In genomic region chr12:103486726-103487125, GRCm38 (mm10) we compare ENCODE assay signal across 19 mouse cellular contexts. TPM values are rescaled to one million over a fixed set of nuclear protein-coding genes. Genes with fewer than 3 reads are reported as not detected.
DNase-seq lines count a peak whose midpoint lies in the region; ATAC-seq and TF ChIP-seq lines count a peak whose summit lies in the region.
"Had no signal": no experiment of that assay in that cellular context is flagged by ENCODE, and none has a peak within 500 bp of the region (broad histone marks: within the 10 kb centered on the region; RNA-seq: fewer than 3 reads in every experiment).

No protein-coding gene starts in this region.

- DNase-seq in cerebellum, postnatal 4 days (ENCODE audit: low spot score in 2 of 2), result no peak
- peak; percentile 74 for DNase-seq in adipocyte (ENCODE audit: low spot score)
- peak; percentile 58 for DNase-seq in cerebellum, adult 8-10 months
- DNase-seq in heart, postnatal 0 days (ENCODE audit: low spot score), result no peak
- no peak for DNase-seq in T-cell, adult 2 months (ENCODE audit: low spot score)
- no peak for DNase-seq in forebrain, embryonic 14.5 days (ENCODE audit: low spot score)
- DNase-seq: kidney, postnatal 10 days; liver, embryonic 13.5 days; thymus, postnatal 36 days had no signal

- no peaks in the 10 kb centered on the region for H3K36me3 ChIP-seq in heart, postnatal 0 days (replicated peaks; ENCODE audit: control insufficient read depth, insufficient read depth, low read length)
- H3K36me3 ChIP-seq in forebrain, embryonic 14.5 days (ENCODE audit: control insufficient read depth, insufficient read depth, low read length), result no peaks in the 10 kb centered on the region
- no peaks in the 10 kb centered on the region for H3K36me3 ChIP-seq in neural tube, embryonic 15.5 days
- H3K36me3 ChIP-seq: liver, embryonic 13.5 days; stomach, embryonic 15.5 days had no signal

- H3K27ac ChIP-seq in heart, postnatal 0 days (ENCODE audit: low read depth), result peak overlapping the region; percentile 32
- no peak overlapping the region for H3K27ac ChIP-seq in forebrain, embryonic 14.5 days (ENCODE audit: low read depth, low read length)
- no peak overlapping the region for H3K27ac ChIP-seq in neural tube, embryonic 15.5 days (replicated peaks)
- H3K27ac ChIP-seq: liver, embryonic 13.5 days; stomach, embryonic 15.5 days had no signal

- ATAC-seq in cerebellum, adult (ENCODE audit: insufficient number of reproducible peaks, low FRiP score, low TSS enrichment), result peak; percentile 74
- no peak for ATAC-seq in heart, postnatal 0 days (ENCODE audit: insufficient read depth, low read depth)
- no peak for ATAC-seq in forebrain, embryonic 14.5 days
- ATAC-seq in neural tube, embryonic 15.5 days (ENCODE audit: low FRiP score), result no peak
- ATAC-seq: forebrain, embryonic 16.5 days; intestine, postnatal 0 days had no signal

- H3K4me1 ChIP-seq in heart, postnatal 0 days (ENCODE audit: control insufficient read depth, insufficient read depth), result 0 out of 2 replicates have a peak, but pooled peaks cover 8% of the 10 kb centered on the region
- no peaks in the 10 kb centered on the region for H3K4me1 ChIP-seq in forebrain, embryonic 14.5 days (ENCODE audit: control insufficient read depth, insufficient read depth, low read length)
- no peaks in the 10 kb centered on the region for H3K4me1 ChIP-seq in neural tube, embryonic 15.5 days
- H3K4me1 ChIP-seq: liver, embryonic 13.5 days; stomach, embryonic 15.5 days had no signal

- no peaks in the 10 kb centered on the region for H3K9me3 ChIP-seq in heart, postnatal 0 days (replicated peaks; ENCODE audit: control insufficient read depth, low read length)
- no peaks in the 10 kb centered on the region for H3K9me3 ChIP-seq in forebrain, embryonic 14.5 days (replicated peaks; ENCODE audit: control insufficient read depth, low read length)
- H3K9me3 ChIP-seq in neural tube, embryonic 15.5 days (replicated peaks), result no peaks in the 10 kb centered on the region
- H3K9me3 ChIP-seq: liver, embryonic 13.5 days; stomach, embryonic 15.5 days had no signal

- H3K4me3 ChIP-seq in heart, postnatal 0 days (ENCODE audit: low read depth, low read length), result no peak overlapping the region
- no peak overlapping the region for H3K4me3 ChIP-seq in forebrain, embryonic 14.5 days (ENCODE audit: low read depth, low read length)
- H3K4me3 ChIP-seq in neural tube, embryonic 15.5 days (replicated peaks), result no peak overlapping the region
- H3K4me3 ChIP-seq: liver, embryonic 13.5 days; stomach, embryonic 15.5 days had no signal

- no peak for TF ChIP-seq CTCF in heart, postnatal 0 days (IDR thresholded peaks at IDR 0.05; ENCODE audit: low read depth)

- no peaks in the 10 kb centered on the region for H3K27me3 ChIP-seq in heart, postnatal 0 days (ENCODE audit: control insufficient read depth, insufficient read depth, low read length)
- H3K27me3 ChIP-seq in forebrain, embryonic 14.5 days (replicated peaks; ENCODE audit: control insufficient read depth, insufficient read depth, low read length), result no peaks in the 10 kb centered on the region
- no peaks in the 10 kb centered on the region for H3K27me3 ChIP-seq in neural tube, embryonic 15.5 days (replicated peaks)
- H3K27me3 ChIP-seq: liver, embryonic 13.5 days; stomach, embryonic 15.5 days had no signal

- no peak for TF ChIP-seq EP300 in heart, postnatal 0 days (IDR thresholded peaks at IDR 0.05; ENCODE audit: low read depth)

- H3K4me2 ChIP-seq in heart, postnatal 0 days (ENCODE audit: low read depth, low read length), result no peak overlapping the region
- no peak overlapping the region for H3K4me2 ChIP-seq in forebrain, embryonic 14.5 days (ENCODE audit: low read length)
- no peak overlapping the region for H3K4me2 ChIP-seq in neural tube, embryonic 15.5 days
- H3K4me2 ChIP-seq: liver, embryonic 13.5 days; midbrain, embryonic 11.5 days; stomach, embryonic 15.5 days had no signal

- 72% methylated on average over 1 of the region's 1 CpGs for WGBS in heart, postnatal 0 days
- 82% methylated on average over 1 of the region's 1 CpGs for WGBS in forebrain, embryonic 14.5 days
- WGBS in neural tube, embryonic 15.5 days, result 93% methylated on average over 1 of the region's 1 CpGs

- H3K9ac ChIP-seq in heart, postnatal 0 days (replicated peaks; ENCODE audit: low read depth, low read length), result no peak overlapping the region
- H3K9ac ChIP-seq in forebrain, embryonic 14.5 days (ENCODE audit: low read length), result no peak overlapping the region
- H3K9ac ChIP-seq in neural tube, embryonic 15.5 days (replicated peaks), result no peak overlapping the region
- H3K9ac ChIP-seq: liver, embryonic 13.5 days; stomach, embryonic 15.5 days had no signal

RNA-seq across cellular contexts. Expression of gene Ifi27l2b, which starts 29.7 kb away (rescaled TPM):
- total RNA-seq in heart, postnatal 0 days (2014; rRNA removed; ENCODE audit: low replicate concordance), result not detected in 2 replicates
- polyA plus RNA-seq in heart, postnatal 0 days (2015; fragmentation: Nextera tagmentation; extraction: Ambion mirVana), result 0.29 and 0.63 TPM in 2 replicates
- not detected in 2 replicates for polyA plus RNA-seq in forebrain, embryonic 14.5 days (2014; fragmentation: Nextera tagmentation; extraction: Ambion mirVana)
- polyA plus RNA-seq in neural tube, embryonic 15.5 days (2015; fragmentation: Nextera tagmentation; extraction: Ambion mirVana), result 0.88 TPM in 1 of 2 replicates, not detected in the other
- total RNA-seq: gastrocnemius, postnatal 36 days; layer of hippocampus, postnatal 14 days; left cerebral cortex, postnatal 36 days had no signal
- polyA plus RNA-seq: forebrain, embryonic 16.5 days; hindbrain, embryonic 11.5 days; liver, embryonic 13.5 days; midbrain, embryonic 11.5 days had no signal

RNA-seq across cellular contexts. Expression of gene Ifi27l2a, which starts 43.2 kb away (rescaled TPM):
- 65.8 and 156 TPM in 2 replicates for total RNA-seq in heart, postnatal 0 days (2014; rRNA removed; ENCODE audit: low replicate concordance)
- 51.0 and 68.2 TPM in 2 replicates for polyA plus RNA-seq in heart, postnatal 0 days (2015; fragmentation: Nextera tagmentation; extraction: Ambion mirVana)
- polyA plus RNA-seq in forebrain, embryonic 14.5 days (2014; fragmentation: Nextera tagmentation; extraction: Ambion mirVana), result 3.3 and 4.9 TPM in 2 replicates
- polyA plus RNA-seq in neural tube, embryonic 15.5 days (2015; fragmentation: Nextera tagmentation; extraction: Ambion mirVana), result 7.5 and 16.4 TPM in 2 replicates

RNA-seq across cellular contexts. Expression of gene Ppp4r4, which starts 45.4 kb away (rescaled TPM):
- 1.1 TPM in 1 of 2 replicates, not detected in the other for total RNA-seq in heart, postnatal 0 days (2014; rRNA removed; ENCODE audit: low replicate concordance)
- 0.05 and 0.12 TPM in 2 replicates for polyA plus RNA-seq in heart, postnatal 0 days (2015; fragmentation: Nextera tagmentation; extraction: Ambion mirVana)
- polyA plus RNA-seq in forebrain, embryonic 14.5 days (2014; fragmentation: Nextera tagmentation; extraction: Ambion mirVana), result 2.2 TPM in 2 replicates
- 2.8 and 3.2 TPM in 2 replicates for polyA plus RNA-seq in neural tube, embryonic 15.5 days (2015; fragmentation: Nextera tagmentation; extraction: Ambion mirVana)

RNA-seq across cellular contexts. Expression of gene Ifi27, which starts 52.7 kb away (rescaled TPM):
- 39.5 and 47.2 TPM in 2 replicates for total RNA-seq in heart, postnatal 0 days (2014; rRNA removed; ENCODE audit: low replicate concordance)
- polyA plus RNA-seq in heart, postnatal 0 days (2015; fragmentation: Nextera tagmentation; extraction: Ambion mirVana), result 30.4 and 30.8 TPM in 2 replicates
- 7.1 and 9.4 TPM in 2 replicates for polyA plus RNA-seq in forebrain, embryonic 14.5 days (2014; fragmentation: Nextera tagmentation; extraction: Ambion mirVana)
- 14.6 and 30.5 TPM in 2 replicates for polyA plus RNA-seq in neural tube, embryonic 15.5 days (2015; fragmentation: Nextera tagmentation; extraction: Ambion mirVana)

Comparison
In these comparisons a context has a peak if more than half of its experiments do, and no peak if none do; other contexts are left out.
1. DNase-seq: peak in adipocyte (single experiment) and cerebellum, adult 8-10 months (single experiment); none in cerebellum, postnatal 4 days (0 of 2), heart, postnatal 0 days (single experiment), T-cell, adult 2 months (single experiment) and forebrain, embryonic 14.5 days (single experiment).